Mouse (Mus musculus) thymus, postnatal 36 days (tissue): ENCODE results near the gene Tbxa2r.
A peak's percentile ranks its signal among the peaks of the same experiment; 100 is the strongest.

Experiments used
- DNase-seq, 2 experiments: peaks; one replicate each; pipeline ENCODE4 v3.0.0; 2022; ENCODE audit warnings: mixed read lengths in 2 of 2

The Tbxa2r gene

DNA sequence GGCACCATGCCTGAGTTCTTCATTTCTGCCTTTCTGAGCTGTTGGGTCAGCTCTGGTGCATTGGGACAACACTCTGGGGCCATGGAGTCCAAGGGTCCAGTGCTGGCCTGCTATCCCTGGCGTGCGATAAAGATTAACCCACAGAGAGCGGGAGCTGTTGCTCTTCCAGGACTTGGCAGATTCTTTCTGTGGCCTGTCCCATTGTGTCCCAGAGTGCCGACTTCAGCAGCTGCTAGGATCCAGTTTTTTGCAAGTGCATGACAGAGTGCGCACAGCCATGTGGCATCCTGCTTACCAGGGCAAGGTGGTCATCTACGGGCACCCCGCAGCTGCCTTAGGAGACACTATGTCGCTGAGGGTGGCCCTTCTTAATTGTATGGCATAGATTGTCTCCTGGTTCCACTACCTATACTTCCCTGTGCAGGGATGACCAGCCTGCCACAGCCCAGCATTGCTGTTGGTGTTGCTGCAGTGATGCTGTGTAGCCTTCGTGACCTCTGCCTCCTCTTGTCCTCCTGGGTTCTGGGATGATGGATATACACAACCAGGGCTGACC, 28.1 kb upstream of the Tbxa2r start:
- DNase-seq, result no peak

- no peak for DNase-seq
Observed at GRCm38 (mm10) chr10:81301321-81301720, 27.2 kb upstream of the Tbxa2r start.

DNA sequence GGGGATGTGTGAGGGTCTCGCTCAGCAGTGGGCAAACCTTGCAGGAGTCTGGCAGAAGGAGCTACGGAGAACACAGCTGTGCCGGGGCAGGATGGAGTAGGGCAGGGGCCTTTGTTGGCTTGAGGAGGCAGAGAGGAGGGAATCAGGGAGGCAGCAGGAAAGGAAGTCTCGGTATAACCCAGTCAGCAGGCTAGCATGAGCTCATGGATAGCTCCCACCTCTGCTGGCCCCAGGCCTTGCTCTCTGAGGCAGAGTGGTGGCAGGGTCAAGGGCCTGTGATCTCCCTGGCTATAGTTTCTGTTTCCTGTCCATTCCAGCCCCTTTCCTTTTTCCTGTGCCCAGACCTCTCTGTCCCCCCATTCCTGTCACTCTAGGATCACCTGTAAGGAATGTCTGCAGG, 26.2 kb upstream of the Tbxa2r start:
- DNase-seq, result no peak

- peak in 1 of 2 experiments; percentile 56 for DNase-seq
Observed at GRCm38 (mm10) chr10:81302781-81303218, 25.7 kb upstream of the Tbxa2r start.

DNA sequence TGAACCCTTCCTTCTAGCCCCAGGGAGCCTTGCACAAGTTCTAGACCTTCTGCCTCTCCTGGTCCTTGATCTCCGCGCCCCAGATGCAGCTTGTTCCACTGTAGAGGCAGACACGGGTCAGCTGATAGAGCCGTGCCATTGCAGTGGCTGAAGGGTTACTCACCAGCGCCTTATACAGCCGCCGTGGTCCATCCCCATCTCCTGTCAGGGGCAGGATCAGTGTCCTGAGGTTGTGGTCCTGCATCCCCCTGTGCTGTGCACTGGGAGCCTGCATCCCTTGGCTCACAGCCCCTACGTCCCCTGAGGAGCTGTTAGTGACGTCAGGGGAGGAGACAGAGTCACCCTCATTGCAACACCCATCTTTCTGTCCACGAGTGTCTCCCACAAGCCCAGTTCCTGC, 25.3 kb upstream of the Tbxa2r start:
- no peak for DNase-seq

DNA sequence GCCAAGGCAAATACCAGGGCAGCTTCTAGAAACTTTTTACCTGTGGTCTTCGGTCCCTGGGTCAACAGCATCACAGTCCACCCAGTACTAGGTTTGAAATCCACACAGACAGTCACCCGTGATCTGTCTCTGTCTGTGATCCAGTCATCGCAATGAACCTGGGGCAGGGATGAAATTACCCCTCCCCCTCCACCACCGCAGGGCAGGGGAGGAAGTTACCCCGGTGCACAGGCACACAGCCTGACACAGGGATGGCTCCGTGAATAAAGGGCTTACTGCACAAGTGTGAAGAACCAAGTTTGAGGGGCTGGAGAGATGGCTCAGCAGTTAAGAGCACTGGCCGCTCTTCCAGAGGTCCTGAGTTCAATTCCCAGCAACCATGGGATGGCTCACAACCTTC, 24.8 kb upstream of the Tbxa2r start:
- peak; percentile 65 to 75 for DNase-seq

- peak; percentile 71 to 74 for DNase-seq
Observed at GRCm38 (mm10) chr10:81304597-81305238, 23.8 kb upstream of the Tbxa2r start.

GRCm38 (mm10) chr10:81305663-81306062, 22.9 kb upstream of the Tbxa2r start:
- DNase-seq, result no peak

DNA sequence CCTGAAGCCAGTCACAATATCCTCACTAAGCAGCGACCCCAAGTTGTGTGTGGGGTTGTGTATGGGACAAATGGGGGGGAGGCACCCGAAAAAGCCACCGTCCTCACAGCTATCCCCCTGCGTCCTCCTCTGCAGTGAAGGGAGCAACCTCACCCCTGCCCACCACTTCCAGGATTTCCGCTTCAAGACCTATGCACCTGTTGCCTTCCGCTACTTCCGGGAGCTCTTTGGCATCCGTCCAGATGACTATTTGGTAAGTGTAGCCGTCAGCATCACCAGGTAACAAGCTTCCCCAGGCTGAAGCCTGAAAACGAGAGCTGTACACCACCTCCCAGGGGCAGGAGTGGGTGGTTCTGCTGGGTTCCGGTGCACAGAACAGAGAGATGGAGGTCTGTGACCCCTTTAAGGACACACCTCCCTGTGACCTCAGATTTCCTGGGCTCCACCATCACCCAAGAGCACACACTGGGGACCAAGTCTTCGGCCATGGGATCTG, 22.3 kb upstream of the Tbxa2r start:
- DNase-seq, result no peak

DNA sequence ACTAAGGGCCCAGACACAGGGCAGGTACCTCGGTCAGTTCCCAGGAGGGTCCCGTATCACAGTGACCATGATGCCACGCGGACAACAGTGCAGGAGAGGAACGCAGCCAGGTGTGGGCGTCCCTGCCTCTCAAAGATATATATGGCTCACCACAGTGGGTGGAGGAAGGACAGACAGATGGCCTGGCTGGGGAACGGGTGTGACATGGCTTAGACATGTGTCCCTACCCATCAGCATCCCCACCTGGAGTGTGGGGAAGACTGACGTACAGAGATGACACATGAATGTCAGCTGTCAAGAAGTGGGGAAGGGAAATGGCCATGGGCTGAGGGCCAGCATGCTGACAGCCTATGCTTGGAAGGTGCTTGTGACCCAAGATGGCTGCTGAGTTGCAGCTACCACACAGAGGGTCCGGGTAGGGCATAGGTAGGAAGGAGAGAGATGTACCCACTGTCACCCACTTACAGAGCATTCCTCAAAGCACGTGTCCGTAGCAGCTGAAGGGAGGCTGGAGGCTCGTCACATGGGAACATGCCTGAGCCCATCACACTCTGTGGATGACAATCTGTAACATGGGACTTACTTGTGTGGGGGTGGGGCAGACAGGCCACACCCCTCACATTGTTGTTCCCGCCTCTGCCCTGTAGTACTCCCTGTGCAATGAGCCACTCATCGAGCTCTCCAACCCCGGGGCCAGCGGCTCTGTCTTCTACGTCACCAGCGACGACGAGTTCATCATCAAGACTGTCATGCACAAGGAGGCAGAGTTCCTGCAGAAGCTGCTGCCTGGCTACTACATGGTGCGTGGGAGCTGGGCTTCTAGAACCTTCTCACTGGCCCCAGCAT, 21.5 kb upstream of the Tbxa2r start:
- no peak for DNase-seq

DNA sequence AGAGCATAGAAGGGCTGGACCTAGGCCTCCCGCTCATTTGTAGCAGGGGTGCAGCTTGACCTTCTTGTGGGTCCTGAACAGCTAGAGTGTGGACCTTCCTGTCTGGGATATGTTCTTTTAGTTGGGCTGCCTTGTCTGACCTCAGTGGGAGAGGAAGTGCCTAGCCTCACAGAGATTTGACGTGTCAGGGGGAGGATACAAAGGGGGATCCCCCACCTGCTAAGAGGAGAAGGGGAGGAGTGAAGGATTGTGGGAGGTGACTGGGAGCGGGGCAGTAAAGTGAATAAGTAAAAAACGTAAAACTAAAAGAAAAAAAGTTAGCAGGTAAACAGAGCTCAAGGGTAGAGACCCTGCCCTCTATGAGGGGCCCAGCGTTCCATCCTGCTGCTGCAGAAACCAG, 19.0 kb upstream of the Tbxa2r start:
- DNase-seq, result no peak

GRCm38 (mm10) chr10:81313581-81313980, 14.9 kb upstream of the Tbxa2r start:
- no peak for DNase-seq

DNA sequence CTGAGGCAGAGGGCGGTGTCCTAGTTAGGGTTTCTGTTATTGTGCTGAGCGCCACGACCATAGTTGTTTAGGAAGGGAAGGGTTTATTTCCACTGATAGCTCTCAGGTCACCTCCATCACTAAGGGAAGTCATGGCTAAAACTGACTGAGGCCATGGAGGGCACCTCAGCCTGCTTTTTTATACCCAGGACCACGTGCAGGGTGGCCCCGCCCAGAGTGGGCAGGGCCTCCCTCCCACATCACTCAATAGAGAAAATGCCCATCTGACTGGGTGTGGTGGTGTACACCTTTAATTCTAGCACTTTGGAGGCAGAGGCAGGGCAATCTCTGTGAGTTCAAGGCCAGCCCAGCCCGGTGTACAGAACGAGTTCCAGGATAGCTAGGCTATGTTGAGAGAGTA, 14.3 kb upstream of the Tbxa2r start:
- DNase-seq, result no peak

GRCm38 (mm10) chr10:81315587-81315986, 12.9 kb upstream of the Tbxa2r start:
- no peak for DNase-seq

DNA sequence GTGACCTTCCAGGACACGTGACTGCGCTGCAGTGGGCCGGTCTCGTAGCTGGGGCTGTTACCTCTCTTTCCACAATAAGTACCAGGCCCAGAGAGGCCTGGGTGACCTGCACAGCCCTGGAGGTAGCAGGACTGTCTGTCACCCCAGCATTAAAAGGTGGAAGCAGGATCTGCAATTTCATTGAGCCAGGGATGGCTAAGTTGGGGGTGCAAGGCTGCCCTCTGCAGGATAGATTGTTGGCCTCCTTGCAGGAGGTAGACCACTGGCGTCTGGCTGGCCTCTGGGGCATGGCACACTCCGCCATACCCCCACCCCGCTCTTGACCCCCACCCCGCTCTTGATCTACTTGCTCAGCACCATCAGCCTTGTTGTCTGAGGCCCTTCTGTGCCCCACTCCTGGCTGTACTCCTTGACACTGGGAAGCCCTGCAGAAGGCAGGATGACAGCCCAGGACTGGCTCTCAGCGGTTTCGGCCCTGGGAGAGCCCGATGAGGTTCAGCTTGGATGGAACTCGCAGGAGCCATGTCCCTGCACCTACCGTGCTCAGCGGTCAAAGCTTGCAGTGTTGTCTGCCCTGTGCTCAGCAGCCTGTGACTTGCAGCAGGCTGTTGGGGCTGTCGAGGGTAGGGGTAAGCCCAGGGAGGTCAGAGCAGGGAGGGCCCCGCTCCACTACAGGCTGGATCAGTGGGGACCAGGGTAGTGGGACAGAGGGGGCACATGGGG, 12.0 kb upstream of the Tbxa2r start:
- DNase-seq, result peak; percentile 47 to 59

DNA sequence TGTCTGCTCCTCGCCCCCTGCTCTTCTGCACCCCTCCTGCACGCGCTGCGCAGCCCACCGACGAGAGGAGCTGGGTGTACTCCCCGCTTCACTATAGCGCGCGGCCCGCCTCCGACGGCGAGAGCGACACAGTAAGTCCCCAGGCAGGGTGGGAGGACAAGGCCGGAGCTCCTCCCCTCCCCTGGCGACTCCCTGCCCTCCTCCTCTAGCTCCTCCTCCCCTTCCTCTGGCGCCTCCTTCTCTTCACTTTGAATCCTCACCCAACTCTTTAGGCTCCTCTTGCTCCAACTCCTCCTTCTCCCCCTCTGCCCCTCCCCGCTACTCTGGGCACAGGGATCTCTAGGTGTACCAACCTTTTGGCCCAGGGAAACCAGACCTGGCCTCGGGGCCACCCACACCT, 11.3 kb upstream of the Tbxa2r start:
- peak in 1 of 2 experiments; percentile 61 for DNase-seq

GRCm38 (mm10) chr10:81318589-81319329, 9.8 kb upstream of the Tbxa2r start:
- DNase-seq, result peak in 1 of 2 experiments; percentile 60

- DNase-seq, result peak in 1 of 2 experiments; percentile 65
Observed at GRCm38 (mm10) chr10:81319330-81319699, 9.2 kb upstream of the Tbxa2r start.

GRCm38 (mm10) chr10:81319741-81320549, 8.6 kb upstream of the Tbxa2r start:
- DNase-seq, result peak; percentile 60 to 95

- peak; percentile 99 to 100 for DNase-seq
Observed at GRCm38 (mm10) chr10:81320550-81321347, 7.8 kb upstream of the Tbxa2r start, which contains the start of gene Cactin. Gene Cactin (plus strand): TSS chr10:81321103.
